Mouse (Mus musculus): ENCODE data around the gene Prkcq.
A peak's percentile ranks its signal among the peaks of the same experiment; 100 is the strongest.

The Prkcq gene

DNA sequence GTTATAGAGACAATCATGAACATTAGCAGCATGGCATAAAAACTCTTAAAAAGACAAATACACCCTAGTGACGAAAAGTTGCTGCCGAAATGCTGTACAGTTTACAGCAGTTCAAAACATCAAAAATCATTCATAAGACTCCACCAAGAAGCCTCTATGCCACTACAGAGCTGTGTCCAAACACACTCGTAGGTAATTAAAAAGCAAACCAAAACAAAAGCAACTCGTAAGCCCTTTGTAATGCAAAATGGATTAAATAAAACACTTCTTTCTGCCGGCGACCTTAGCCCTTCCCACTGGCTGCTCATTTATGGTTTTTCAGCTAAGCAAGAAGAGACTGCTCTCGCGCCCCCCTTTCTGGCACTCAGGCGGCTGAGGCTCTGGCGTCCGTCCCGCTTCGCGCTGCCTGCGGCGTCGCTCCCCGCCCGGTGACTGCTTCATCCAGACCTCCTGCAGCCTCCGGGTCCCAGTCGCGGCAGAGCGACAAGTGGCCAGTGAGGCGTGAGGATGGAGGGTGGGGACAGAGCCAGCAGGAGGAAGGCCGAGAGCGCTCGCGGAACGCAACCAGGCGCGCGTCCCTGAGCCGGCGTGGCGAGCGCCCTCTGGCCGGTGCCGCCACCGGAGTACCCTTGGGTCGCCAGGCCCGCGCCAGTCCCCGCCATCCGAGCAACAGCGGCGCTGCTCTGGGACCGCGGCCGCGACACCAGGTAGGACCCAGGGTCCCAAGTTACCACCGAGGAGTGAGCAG lies at the start of gene Prkcq:
Prkcq (plus strand) TSS at position 355 of the 748 bp plus-strand sequence.
- peak; percentile 41 to 46 for DNase-seq (ENCODE audit: low spot score in 2 of 2)

DNA sequence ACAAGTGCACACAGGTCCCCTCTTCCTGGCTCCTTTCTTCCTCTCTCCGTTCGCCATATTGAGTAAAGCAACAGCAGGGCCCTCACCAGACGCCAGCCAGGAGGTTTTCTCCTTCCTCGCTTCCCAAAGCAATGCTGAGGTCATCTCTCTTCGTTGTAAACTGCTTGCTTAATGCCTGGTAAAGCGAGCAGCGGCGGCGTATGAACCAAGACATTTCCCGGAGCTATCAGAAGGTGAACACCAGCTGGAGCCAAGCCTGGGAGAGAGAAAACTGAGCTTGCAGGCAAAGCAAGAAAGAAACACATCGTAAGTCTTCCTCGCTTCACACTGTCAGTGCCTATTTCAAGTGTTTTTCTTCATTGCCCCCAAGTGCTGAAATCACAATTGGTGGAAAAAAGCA lies 41.0 kb upstream of the Prkcq start:
- no peak for DNase-seq (ENCODE audit: low spot score in 2 of 2)

DNA sequence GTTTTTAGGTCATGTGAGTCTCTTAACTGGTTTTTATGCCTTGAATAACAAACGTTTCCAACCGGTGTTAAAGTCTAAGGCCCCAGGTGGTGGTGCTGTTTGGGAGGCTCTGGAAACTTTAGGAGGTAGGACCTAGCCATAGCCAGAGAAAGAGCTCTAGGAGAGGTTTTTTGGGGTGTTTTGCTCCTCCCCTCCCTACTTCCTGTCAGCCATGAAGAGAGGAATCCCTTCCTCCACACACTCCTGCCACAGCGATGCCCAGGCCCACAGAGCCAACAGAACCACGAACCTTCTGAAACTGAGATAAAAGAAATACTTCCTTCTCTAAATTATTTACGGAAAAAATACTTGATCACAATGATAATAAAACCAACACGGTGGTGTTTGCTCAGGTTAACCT lies 36.2 kb upstream of the Prkcq start:
- DNase-seq (ENCODE audit: low spot score in 2 of 2), result no peak

DNA sequence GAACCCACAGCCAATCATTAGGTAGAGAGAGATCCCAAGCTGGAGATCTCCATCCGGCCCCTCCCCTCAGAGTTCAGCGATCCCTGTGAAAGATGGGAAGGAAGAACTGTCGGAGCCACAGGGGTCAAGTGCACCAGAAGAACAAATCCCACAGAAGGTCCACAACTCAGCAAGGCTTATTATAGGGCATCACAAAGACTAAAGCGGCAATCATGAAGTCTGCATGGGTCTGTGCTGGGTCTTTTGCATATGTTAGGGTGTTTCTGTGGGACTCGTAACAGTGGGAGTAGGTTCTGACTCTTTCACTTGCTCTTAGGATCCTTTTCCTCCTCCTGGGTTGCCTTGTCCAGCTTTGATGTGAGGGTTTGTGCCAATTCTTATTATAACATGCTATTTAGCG lies 33.8 kb upstream of the Prkcq start:
- no peak for DNase-seq (ENCODE audit: low spot score in 2 of 2)

DNA sequence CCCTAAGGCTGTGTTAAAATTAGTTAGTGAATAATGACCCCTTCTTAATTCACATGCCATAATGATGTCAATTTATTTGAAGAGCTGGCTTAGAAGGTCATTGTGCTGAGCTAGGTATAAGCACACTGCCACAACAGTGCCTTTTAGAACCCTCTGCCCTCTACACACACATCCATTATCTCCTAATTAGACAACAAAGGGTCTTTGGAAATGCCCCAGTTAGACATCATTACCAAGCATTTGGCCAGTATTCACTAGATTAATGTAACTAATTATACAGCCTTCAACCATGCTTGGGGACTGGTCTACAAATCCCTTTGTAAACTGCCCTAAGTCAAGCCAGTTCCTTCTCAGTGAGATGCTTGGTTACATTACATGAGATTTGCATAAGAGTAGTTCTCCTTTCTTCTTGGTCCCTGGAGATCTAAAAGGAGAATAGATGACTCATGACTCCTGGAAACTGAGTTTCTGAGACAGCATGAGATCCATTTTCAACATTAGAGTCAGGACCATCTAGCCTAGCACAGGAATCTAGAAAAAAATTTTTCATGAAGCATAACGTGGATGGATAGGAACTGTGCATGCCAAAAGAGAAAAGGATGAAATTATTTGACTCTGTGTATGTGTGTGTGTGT lies 32.3 kb upstream of the Prkcq start:
- DNase-seq (ENCODE audit: low spot score in 2 of 2), result no peak

DNA sequence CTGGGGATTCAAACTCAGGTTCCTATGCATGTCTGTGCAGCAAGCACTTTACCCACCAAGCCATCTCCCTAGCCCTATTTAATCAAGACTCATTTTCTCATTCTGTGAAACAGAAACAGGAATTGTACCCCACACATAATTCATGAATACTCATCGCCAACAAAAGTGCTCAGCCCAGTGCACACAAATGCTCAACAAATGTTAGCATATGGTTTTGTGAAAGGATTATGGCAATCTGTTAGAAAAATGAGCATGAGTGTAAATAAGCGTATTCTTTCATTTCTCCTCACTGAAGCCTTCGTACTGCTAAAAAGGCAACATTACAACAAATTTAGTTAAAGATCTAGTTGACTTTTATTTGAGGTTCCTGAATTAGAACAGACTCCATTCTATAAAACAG lies 31.5 kb upstream of the Prkcq start:
- DNase-seq (ENCODE audit: low spot score in 2 of 2), result no peak

DNA sequence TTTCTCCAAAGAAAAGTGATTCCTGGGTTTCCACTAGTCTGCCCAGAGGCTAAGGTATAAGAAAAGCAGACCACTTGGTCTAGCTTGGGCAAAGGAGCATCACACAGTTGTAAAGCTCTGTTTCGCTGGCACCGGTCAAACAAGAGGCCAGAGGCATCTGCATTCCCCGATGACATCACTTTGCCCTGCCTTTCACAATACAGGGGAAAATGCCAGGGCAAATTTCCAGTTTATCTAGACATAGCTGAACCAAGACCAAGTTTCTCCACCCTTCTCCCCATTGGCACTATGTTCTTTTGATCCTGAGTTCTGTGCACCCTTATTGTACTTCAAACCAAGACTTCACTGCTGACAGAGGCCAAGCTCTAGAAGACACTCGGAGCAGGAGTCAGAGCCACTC lies 22.8 kb upstream of the Prkcq start:
- no peak for DNase-seq (ENCODE audit: low spot score in 2 of 2)

DNA sequence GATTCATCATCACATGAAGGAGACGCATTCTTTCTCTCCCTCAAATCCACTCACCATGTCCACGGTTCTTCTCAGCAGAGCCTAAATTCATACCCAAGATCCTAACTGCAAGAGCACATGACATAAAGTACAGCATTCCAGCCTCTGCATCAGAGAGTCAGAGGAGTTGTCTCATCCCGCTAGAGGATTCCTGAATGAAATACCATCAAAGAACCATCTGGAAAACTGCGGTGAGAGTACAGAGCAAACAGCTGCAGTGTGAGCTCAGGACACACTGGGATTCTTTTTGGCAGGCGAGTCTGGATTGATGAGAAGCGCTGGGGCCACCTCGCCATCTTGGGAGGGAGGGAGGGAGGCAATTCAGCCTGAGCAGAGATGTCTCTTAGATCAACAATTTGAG lies 20.9 kb upstream of the Prkcq start:
- DNase-seq (ENCODE audit: low spot score in 2 of 2), result no peak

DNA sequence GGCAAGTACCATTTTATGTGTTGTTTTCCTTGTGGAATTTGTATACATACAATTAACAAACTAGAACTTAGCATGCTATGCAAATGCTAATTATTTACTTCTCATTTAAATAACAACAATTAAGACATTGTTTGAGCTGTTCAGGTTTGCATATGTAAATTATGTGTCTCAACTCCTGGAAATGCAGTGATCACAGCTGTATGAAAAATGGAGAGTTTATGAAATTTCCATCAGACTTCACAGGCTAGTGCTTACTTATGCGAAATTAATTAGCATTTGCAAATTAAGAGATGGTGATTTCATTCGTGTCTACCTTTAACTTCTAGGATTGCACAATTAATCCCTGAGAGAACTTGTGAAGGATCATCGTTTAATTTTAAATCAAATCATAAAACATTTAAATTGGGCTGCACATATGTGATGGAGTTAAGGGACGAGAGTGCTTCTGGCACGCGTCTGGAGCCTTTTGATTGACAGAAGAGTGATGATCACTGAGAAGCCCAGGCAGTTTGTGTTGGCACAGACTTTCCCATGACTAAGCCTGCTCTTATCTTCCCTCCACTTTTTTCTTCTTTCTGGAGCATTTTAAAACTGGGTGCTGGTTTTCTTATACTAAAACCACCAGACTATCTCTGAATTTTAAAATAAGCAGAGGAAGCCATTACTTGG lies 20.1 kb upstream of the Prkcq start:
- no peak for DNase-seq (ENCODE audit: low spot score in 2 of 2)

DNA sequence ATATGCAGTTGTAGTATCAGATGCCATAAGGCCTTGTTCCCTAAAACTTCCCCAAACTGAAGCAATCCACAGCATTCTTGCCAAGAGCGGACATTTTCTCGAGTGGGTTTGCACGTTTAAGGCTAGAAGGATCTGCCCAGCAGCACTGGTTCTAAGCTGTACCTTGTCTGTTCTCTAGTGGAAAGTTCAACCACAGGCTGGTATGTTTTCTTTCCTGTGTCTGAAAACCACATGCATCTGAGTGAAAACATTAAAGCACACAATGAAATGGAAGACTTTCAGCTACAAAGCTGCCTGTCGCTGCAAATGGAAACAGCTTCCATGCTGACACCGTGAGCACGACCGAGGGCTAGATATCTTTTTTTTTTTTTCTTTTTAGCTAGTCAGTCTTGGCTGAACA lies 12.3 kb upstream of the Prkcq start:
- DNase-seq (ENCODE audit: low spot score in 2 of 2), result no peak

DNA sequence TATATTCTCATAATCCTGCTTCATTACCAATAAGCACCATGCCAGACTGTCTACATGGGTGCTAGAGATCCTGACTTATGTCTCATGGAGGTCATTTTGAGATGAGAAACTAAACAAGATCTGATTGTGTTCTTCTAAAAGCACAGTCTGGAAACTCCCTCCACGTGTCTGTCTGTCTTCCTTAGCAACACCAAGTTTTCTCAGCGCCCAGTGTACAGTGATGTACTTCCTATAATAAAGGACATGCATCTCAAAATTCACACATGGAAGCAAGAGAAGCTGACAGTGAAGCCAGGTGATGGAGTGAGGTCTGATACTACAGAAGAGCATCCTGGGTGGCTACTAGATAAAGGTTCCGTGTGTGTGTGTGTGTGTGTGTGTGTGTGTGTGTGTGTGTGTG lies 11.2 kb upstream of the Prkcq start:
- DNase-seq (ENCODE audit: low spot score in 2 of 2), result no peak

DNA sequence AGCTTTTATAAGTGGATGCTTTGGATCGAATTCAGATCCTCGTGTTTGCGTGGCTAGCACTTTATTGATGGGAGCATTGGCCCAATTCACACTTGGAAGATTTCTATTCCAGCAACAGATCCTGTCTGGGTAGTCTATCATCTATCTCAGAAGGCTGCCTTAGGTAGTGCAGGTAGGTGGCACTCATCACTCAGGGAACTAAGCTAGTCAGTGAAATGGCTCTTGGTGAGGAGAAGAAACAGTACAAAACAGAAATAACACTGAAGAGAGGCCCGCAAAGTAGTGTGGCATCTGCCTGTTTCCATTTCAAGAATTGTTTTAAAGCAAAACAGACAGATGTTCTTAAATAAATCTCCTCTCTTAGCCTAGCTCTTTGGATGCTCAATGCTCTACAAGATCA lies 10.6 kb upstream of the Prkcq start:
- DNase-seq (ENCODE audit: low spot score in 2 of 2), result no peak

DNA sequence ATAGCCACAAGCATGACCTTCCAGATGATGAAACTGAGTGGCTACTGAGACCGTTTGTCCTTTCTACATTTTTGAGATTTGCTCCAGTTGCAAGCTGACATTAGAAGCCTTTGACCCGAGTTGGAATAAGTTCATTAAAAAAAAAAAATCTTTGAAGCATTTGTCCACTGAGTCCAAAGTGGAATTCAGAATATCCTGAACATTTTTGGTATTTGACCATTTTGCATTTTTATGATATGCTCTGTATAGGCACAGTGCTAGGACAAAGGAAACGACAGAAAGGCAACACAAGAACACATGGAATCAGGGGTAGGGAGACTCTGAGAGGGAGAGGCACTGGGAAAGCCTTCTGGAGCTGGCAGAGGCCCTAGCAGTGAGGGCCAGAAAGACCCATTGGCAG lies 9.2 kb upstream of the Prkcq start:
- DNase-seq (ENCODE audit: low spot score in 2 of 2), result no peak

DNA sequence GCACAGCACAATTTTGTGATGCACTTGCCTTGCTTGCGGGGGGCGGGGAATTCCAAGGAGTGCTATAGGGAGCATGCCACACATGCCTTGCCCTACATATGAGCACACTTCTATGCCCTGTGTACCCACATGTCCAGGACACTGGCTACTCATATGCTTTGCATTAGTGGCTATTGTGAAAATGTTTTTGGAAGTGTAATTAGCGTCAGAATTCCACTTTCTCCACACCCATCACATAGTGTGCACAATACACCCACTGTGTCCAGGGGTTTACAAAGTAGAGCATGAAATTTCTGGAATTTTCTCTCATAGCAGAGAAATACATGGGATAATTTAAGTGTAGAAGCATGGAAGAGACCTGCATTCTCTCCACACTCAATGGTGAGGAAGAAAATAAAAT lies 7.7 kb upstream of the Prkcq start:
- no peak for DNase-seq (ENCODE audit: low spot score in 2 of 2)

DNA sequence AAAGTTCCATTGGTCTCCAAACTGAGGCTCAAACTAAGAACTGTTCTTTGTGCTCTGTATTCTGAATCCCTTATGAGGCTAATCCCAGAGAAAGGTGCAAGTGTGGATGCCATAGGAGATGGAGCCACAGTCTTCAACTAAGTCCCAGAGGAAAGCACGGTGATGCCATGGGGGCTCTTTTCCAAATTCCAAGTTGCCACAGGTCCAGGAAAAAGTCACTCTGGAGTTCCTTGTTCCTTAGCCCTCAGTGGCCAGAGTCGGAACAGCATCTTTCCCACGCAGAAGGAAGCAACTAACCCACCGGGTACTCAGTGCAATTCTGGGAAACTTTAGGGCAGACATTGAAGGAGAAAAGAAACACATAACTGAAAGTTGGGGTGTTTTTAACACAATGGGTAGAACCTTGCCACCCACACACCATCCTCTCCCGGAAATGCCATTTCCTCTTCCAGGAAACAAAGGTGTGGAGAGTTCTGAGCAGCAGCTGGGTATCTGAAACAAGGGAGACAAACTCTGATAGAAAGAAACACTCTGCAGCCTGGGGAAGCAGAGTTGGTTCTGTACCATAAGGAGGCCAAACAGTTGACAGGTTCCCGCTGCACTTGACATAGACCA lies 2.1 kb upstream of the Prkcq start:
- DNase-seq (ENCODE audit: low spot score in 2 of 2), result no peak

DNA sequence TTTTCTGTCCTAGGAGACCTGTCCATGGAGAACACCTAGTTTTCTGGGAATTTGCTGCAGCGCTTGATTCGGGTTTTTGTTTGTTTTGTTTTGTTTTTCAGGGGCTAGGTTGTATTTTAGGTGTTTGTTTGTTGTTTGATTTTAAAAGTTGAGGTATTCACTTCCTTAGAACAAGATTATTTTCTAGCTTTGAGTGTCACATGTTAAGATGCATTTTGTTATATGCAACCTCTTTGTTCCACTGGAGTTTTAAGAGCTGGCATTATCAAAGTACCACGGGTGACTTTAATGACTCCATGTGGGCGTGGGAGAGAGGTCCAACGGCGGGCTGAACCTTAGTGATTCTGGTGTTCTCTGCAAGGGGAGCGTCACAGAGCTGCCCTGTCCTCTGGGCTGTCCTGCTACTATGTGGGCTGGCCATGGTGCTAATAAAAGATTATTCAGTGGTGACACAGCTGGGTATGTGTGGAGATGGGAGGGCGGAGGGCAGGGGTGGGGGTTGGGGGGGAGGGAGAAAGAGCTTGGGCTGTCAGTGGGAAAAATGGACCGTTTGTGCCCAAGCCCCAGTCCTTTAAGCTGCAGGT lies 1.0 kb downstream of the Prkcq start:
- DNase-seq (ENCODE audit: low spot score in 2 of 2), result no peak

DNA sequence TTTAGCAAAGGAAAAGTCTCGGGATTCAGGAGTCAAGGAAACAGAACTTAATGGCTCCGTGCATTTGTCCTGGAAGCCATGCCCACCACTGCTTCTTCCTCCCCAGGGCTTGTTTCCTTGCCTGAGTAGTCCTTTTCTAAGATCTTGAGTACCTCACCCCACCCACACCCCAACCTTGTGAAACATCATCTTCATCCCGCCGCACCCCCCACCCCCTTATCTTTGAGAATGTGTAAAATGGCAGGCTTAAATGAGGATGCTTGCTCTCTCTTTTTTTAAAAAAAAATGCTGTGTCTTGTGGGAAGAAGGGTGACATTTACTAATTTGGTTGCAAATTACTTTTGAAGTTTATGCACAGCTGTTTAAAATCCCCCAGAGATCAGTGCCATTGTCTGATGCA lies 1.6 kb downstream of the Prkcq start:
- DNase-seq (ENCODE audit: low spot score in 2 of 2), result no peak

DNA sequence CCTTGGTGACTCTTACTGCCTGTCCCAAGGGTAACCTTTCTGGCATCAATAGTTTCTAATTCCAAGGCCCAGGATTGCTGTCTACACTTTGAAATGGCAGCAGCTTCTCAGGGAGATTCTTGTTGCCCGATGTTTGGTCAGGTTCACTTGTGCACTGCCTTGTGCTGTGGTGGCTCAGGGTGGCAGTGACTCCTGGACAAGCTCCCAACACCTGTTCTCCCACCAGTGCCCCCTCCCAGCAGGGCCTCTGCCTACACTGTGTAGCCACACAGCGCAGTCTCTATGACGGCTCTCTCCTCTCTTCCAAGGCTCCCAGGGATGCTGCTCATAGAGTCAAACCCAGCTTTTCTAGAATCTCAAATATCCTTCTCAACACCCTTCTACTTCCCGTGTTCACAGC lies 2.2 kb downstream of the Prkcq start:
- DNase-seq (ENCODE audit: low spot score in 2 of 2), result no peak

DNA sequence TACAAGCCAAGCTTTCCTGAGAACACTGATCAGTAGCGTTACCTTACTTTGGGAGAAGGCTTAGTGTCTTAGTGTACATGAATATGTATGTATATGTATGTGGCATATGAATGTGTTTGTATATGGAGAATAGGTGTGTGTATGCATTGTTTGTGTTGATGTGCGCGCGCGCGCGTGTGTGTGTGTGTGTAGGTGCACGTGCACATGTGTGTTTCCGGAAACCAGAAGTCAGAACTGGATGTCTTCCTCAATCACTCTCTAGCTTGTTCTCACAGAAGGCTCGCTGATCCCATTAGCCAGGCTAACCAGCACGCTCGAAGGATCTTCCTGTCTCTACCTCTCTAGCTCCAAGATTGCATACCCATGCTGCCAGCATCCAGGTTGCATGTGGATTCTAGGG lies 6.0 kb downstream of the Prkcq start:
- no peak for DNase-seq (ENCODE audit: low spot score in 2 of 2)

DNA sequence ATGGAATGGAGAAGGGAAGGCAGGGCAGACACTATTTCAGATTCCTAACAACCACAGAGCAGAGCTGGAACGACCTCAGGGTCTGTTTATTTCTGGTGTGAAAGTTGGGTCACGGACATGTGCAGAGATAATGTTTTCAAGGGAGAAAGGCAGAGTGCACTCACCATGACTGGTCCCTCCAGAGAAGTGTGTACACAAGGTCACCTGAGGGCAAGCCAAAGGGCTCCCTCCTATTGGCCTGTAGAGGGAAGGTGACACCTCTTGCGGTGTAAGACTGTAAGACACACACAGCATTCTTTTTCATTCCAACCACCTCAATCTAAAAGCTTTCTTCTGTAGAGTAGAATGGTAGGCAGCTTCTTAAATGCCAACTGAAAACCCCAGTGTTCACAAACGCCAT lies 9.6 kb downstream of the Prkcq start:
- DNase-seq (ENCODE audit: low spot score in 2 of 2), result no peak

DNA sequence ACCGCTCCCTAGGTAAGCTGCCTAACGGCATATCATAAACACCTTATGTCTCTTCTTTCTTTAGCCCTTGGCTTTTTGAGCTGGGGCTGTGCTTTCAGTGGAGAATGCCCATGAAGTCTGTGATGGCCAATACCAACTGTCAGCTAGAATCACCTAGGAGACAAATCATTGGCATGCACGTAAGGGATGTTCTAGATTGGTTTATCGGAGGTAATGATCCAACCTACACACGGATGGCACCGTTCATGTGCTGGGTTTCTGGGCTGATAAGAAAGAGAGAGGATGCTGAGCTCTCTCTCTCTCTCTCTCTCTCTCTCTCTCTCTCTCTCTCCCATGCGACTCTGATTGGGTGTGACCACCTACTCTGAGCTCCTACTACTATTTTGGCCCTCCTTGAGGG lies 10.2 kb downstream of the Prkcq start:
- DNase-seq (ENCODE audit: low spot score in 2 of 2), result no peak

DNA sequence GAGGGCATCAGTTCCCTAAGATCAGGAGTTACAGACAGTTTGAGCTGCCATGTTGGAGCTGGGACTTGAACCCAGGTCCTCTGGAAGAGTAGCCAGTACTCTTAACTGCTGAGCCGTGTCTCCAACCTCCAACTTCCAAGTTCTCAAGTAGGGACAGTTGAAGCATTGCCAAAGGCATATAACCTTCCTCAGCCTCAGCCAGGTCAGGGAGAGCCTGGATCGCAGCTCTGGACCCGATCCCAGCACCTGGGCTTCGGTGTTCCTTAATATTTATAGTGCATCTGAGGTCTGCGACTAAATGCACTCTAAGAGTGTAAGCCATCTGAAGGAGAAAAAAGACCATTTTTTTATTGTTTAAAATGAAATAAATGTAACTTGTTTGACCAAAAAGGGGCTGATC lies 12.1 kb downstream of the Prkcq start:
- DNase-seq (ENCODE audit: low spot score in 2 of 2), result no peak

DNA sequence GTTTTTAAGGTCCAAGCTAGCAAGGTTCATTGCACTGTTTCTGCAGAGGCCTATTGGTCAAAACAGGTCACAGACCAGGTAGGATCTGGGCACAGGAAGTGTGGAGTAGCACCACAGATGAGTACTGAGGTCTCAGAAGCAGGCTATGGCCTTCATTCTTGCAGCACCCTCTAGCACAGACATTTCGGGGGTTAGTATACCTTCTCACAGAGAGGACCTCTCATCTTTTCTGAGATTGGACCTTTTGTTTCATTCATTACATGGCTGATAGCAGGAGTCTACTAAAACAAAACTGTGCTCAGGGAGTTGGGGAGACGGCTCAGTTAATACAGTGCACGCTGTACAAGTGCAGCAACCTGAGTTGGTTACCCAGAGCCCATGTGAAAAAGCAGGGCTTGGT lies 14.7 kb downstream of the Prkcq start:
- DNase-seq (ENCODE audit: low spot score in 2 of 2), result no peak

All from heart, adult 9 months (tissue).